Mouse (Mus musculus): ENCODE measurements at regions not wholly inside any gene's neighbourhood (a gene's known extent, or its start where the extent isn't known, plus 50 kb on each side); places are given as distances from the start of the nearest gene placed in this dataset.

GRCm38 (mm10) chr1:35899536-35899935, 168.7 kb upstream of the Hs6st1 start:
- Histone ChIP-seq H3K27me3 (ENCODE audit: control insufficient read depth in 1 of 2, insufficient read depth in 2 of 2, low read length in 2 of 2) (peaks cover 0 to 3% of the 10 kb centered on the region in 2 experiments; a peak in 2 of 4 replicates), H3K4me1 (ENCODE audit: control insufficient read depth in 1 of 2, insufficient read depth in 2 of 2, low read length in 2 of 2) (no peaks in the 10 kb centered on the region), H3K4me3 (ENCODE audit: control insufficient read depth in 1 of 2, insufficient read depth in 1 of 2, low read depth in 2 of 2, low read length in 2 of 2) (no peak overlapping the region), H3K79me2 (ENCODE audit: control insufficient read depth, insufficient read depth, low read length, poor library complexity) (no peaks in the 10 kb centered on the region), H3K27ac (ENCODE audit: control insufficient read depth, low read depth, low read length) (no peak overlapping the region), H3K36me3 (ENCODE audit: control insufficient read depth in 1 of 2, insufficient read depth in 2 of 2, low read length in 2 of 2) (no peaks in the 10 kb centered on the region), H3K9me3 (replicated peaks; ENCODE audit: insufficient read depth, low read length) (no peaks in the 10 kb centered on the region), H3K9ac (ENCODE audit: control insufficient read depth, low read depth, low read length, poor library complexity, severe bottlenecking) (no peak overlapping the region)
- TF ChIP-seq NELFE (IDR thresholded peaks at IDR 0.05; ENCODE audit: low read depth, low read length): no peak
- no peak for TF ChIP-seq MAX (IDR thresholded peaks at IDR 0.05; ENCODE audit: low read length)
- no peak for TF ChIP-seq USF1 (IDR thresholded peaks at IDR 0.05; ENCODE audit: low read depth, low read length)
- no peak for TF ChIP-seq MAFK (IDR thresholded peaks at IDR 0.05; ENCODE audit: borderline replicate concordance, low read depth, low read length)
- no peak for TF ChIP-seq MXI1 (IDR thresholded peaks at IDR 0.05; ENCODE audit: low read depth, low read length)
- no peak for TF ChIP-seq ELF1 (IDR thresholded peaks at IDR 0.05; ENCODE audit: low read depth, low read length)
- TF ChIP-seq POLR2A (IDR thresholded peaks at IDR 0.05; ENCODE audit: control insufficient read depth in 1 of 2, insufficient read depth in 1 of 2, low read depth in 1 of 2, low read length in 2 of 2, poor library complexity in 1 of 2): no peak
- no peak for TF ChIP-seq GABPA (IDR thresholded peaks at IDR 0.05; ENCODE audit: low read depth, low read length)
- TF ChIP-seq CHD1 (IDR thresholded peaks at IDR 0.05; ENCODE audit: low read depth, low read length): no peak
- no peak for DNase-seq (ENCODE audit: low read depth, low spot score)

GRCm38 (mm10) chr1:35904001-35904547, 164.1 kb upstream of the Hs6st1 start:
- H3K9me3 ChIP-seq (replicated peaks; ENCODE audit: insufficient read depth, low read length): no peaks in the 10 kb centered on the region
- no peaks in the 10 kb centered on the region for H3K79me2 ChIP-seq (ENCODE audit: control insufficient read depth, insufficient read depth, low read length, poor library complexity)
- peaks cover 0 to 3% of the 10 kb centered on the region in 2 experiments; a peak in 2 of 4 replicates for H3K27me3 ChIP-seq (ENCODE audit: control insufficient read depth in 1 of 2, insufficient read depth in 2 of 2, low read length in 2 of 2)
- TF ChIP-seq NELFE (IDR thresholded peaks at IDR 0.05; ENCODE audit: low read depth, low read length) (no peak), ELF1 (IDR thresholded peaks at IDR 0.05; ENCODE audit: low read depth, low read length) (no peak), POLR2A (IDR thresholded peaks at IDR 0.05; ENCODE audit: control insufficient read depth in 1 of 2, insufficient read depth in 1 of 2, low read depth in 1 of 2, low read length in 2 of 2, poor library complexity in 1 of 2) (no peak), RAD21 (IDR thresholded peaks at IDR 0.05; ENCODE audit: low read depth, low read length) (no peak), E2F4 (IDR thresholded peaks at IDR 0.05; ENCODE audit: borderline replicate concordance, low read depth, low read length) (no peak), MAX (IDR thresholded peaks at IDR 0.05; ENCODE audit: low read length) (no peak), POLR2AphosphoS5 (IDR thresholded peaks at IDR 0.05; ENCODE audit: borderline replicate concordance, low read depth, low read length) (no peak), UBTF (IDR thresholded peaks at IDR 0.05; ENCODE audit: borderline replicate concordance, insufficient read depth, low read depth, low read length) (no peak), JUND (IDR thresholded peaks at IDR 0.05; ENCODE audit: low read depth, low read length) (no peak)
- DNase-seq (ENCODE audit: low read depth, low spot score): no peak
- no peak overlapping the region for H3K27ac ChIP-seq (ENCODE audit: control insufficient read depth, low read depth, low read length)
- H3K4me1 ChIP-seq (ENCODE audit: control insufficient read depth in 1 of 2, insufficient read depth in 2 of 2, low read length in 2 of 2): no peaks in the 10 kb centered on the region
- no peak overlapping the region for H3K9ac ChIP-seq (ENCODE audit: control insufficient read depth, low read depth, low read length, poor library complexity, severe bottlenecking)
- no peaks in the 10 kb centered on the region for H3K36me3 ChIP-seq (ENCODE audit: control insufficient read depth in 1 of 2, insufficient read depth in 2 of 2, low read length in 2 of 2)
- no peak overlapping the region for H3K4me3 ChIP-seq (ENCODE audit: control insufficient read depth in 1 of 2, insufficient read depth in 1 of 2, low read depth in 2 of 2, low read length in 2 of 2)

GRCm38 (mm10) chr1:35913551-35913950, 154.6 kb upstream of the Hs6st1 start:
- Histone ChIP-seq H3K9me3 (replicated peaks; ENCODE audit: insufficient read depth, low read length) (no peaks in the 10 kb centered on the region), H3K36me3 (ENCODE audit: control insufficient read depth in 1 of 2, insufficient read depth in 2 of 2, low read length in 2 of 2) (no peaks in the 10 kb centered on the region), H3K27ac (ENCODE audit: control insufficient read depth, low read depth, low read length) (no peak overlapping the region), H3K79me2 (ENCODE audit: control insufficient read depth, insufficient read depth, low read length, poor library complexity) (no peaks in the 10 kb centered on the region), H3K27me3 (ENCODE audit: control insufficient read depth in 1 of 2, insufficient read depth in 2 of 2, low read length in 2 of 2) (no peaks in the 10 kb centered on the region), H3K4me3 (ENCODE audit: control insufficient read depth in 1 of 2, insufficient read depth in 1 of 2, low read depth in 2 of 2, low read length in 2 of 2) (no peak overlapping the region), H3K4me1 (ENCODE audit: control insufficient read depth in 1 of 2, insufficient read depth in 2 of 2, low read length in 2 of 2) (no peaks in the 10 kb centered on the region), H3K9ac (ENCODE audit: control insufficient read depth, low read depth, low read length, poor library complexity, severe bottlenecking) (no peak overlapping the region)
- no peak for DNase-seq (ENCODE audit: low read depth, low spot score)
- no peak for TF ChIP-seq ETS1 (IDR thresholded peaks at IDR 0.05; ENCODE audit: low read depth, low read length)
- TF ChIP-seq RAD21 (IDR thresholded peaks at IDR 0.05; ENCODE audit: low read depth, low read length): no peak
- TF ChIP-seq ELF1 (IDR thresholded peaks at IDR 0.05; ENCODE audit: low read depth, low read length): no peak
- TF ChIP-seq UBTF (IDR thresholded peaks at IDR 0.05; ENCODE audit: borderline replicate concordance, insufficient read depth, low read depth, low read length): no peak
- no peak for TF ChIP-seq POLR2A (IDR thresholded peaks at IDR 0.05; ENCODE audit: control insufficient read depth in 1 of 2, insufficient read depth in 1 of 2, low read depth in 1 of 2, low read length in 2 of 2, poor library complexity in 1 of 2)
- TF ChIP-seq GABPA (IDR thresholded peaks at IDR 0.05; ENCODE audit: low read depth, low read length): no peak
- no peak for TF ChIP-seq RCOR1 (IDR thresholded peaks at IDR 0.05; ENCODE audit: low read depth, low read length)
- no peak for TF ChIP-seq JUND (IDR thresholded peaks at IDR 0.05; ENCODE audit: low read depth, low read length)
- TF ChIP-seq SIN3A (IDR thresholded peaks at IDR 0.05; ENCODE audit: low read length): no peak
- TF ChIP-seq E2F4 (IDR thresholded peaks at IDR 0.05; ENCODE audit: borderline replicate concordance, low read depth, low read length): no peak
- no peak for TF ChIP-seq TBP (IDR thresholded peaks at IDR 0.05; ENCODE audit: low read depth, low read length)
- TF ChIP-seq MAX (IDR thresholded peaks at IDR 0.05; ENCODE audit: low read length): no peak
- no peak for TF ChIP-seq CTCF (IDR thresholded peaks at IDR 0.05 in 2 of 3, conservative IDR thresholded peaks at IDR 0.05 in 1 of 3; ENCODE audit: control insufficient read depth in 1 of 3, insufficient read depth in 1 of 3, low read depth in 2 of 3, low read length in 3 of 3, poor library complexity in 1 of 3, severe bottlenecking in 1 of 3)
- no peak for TF ChIP-seq BHLHE40 (IDR thresholded peaks at IDR 0.05; ENCODE audit: borderline replicate concordance, low read depth, low read length)
- no peak for TF ChIP-seq POLR2AphosphoS2 (IDR thresholded peaks at IDR 0.05; ENCODE audit: low read length)
- no peak for TF ChIP-seq ZC3H11A (IDR thresholded peaks at IDR 0.05; ENCODE audit: low read depth, low read length)
- TF ChIP-seq MYC (IDR thresholded peaks at IDR 0.05; ENCODE audit: low read depth, low read length): no peak
- no peak for TF ChIP-seq ZNF384 (IDR thresholded peaks at IDR 0.05; ENCODE audit: low read depth, low read length)
